Mouse (Mus musculus) heart, embryonic 11.5 days (tissue): ENCODE measurements around the gene Gdi2. TPM values are rescaled to one million over a fixed set of nuclear protein-coding genes. Genes with fewer than 3 reads are reported as not detected.

Experiments
- ATAC-seq: fragments of 200-750 bp; cut with Nextera tagmentation; replicated peaks from 2 replicates; pipeline ENCODE4 v1.8.0; 2017; ENCODE audit warnings: moderate library complexity; ENCODE audit not compliant: insufficient number of reproducible peaks, low FRiP score, low TSS enrichment
- H3K27ac ChIP-seq: fragments of 300-500 bp; sonication (generic); 2 replicates; pipeline ENCODE4 v1.5.1; 2014; ENCODE audit warnings: mild to moderate bottlenecking, low read depth, low read length
- H3K27me3 ChIP-seq: fragments of 300-500 bp; sonication (generic); 2 replicates; pipeline ENCODE4 v1.6.1; 2014; ENCODE audit warnings: mild to moderate bottlenecking, low read length, mixed read lengths; ENCODE audit not compliant: control insufficient read depth, insufficient read depth
- H3K36me3 ChIP-seq: fragments of 300-500 bp; sonication (generic); 2 replicates; pipeline ENCODE4 v1.6.1; 2014; ENCODE audit warnings: mild to moderate bottlenecking, low read length, moderate library complexity, mixed read lengths; ENCODE audit not compliant: control insufficient read depth, insufficient read depth
- H3K4me1 ChIP-seq: fragments of 300-500 bp; sonication (generic); 2 replicates; pipeline ENCODE4 v1.6.1; 2014; ENCODE audit warnings: low read length; ENCODE audit not compliant: control insufficient read depth, insufficient read depth
- H3K4me2 ChIP-seq: fragments of 300-500 bp; sonication (generic); 2 replicates; pipeline ENCODE4 v1.6.1; 2014; ENCODE audit warnings: mild to moderate bottlenecking, moderate library complexity
- H3K4me3 ChIP-seq: fragments of 300-500 bp; sonication (generic); 2 replicates; pipeline ENCODE4 v1.5.1; 2014; ENCODE audit warnings: low read depth, low read length
- H3K9ac ChIP-seq: fragments of 300-500 bp; sonication (generic); 2 replicates; pipeline ENCODE4 v1.6.1; 2014; ENCODE audit warnings: mild to moderate bottlenecking, low read depth, low read length, moderate library complexity
- H3K9me3 ChIP-seq: fragments of 300-500 bp; sonication (generic); replicated peaks from 2 replicates; pipeline ENCODE4 v1.6.1; 2016; ENCODE audit warnings: low read length; ENCODE audit not compliant: control insufficient read depth
- WGBS: fragments of 180-500 bp; shearing (Covaris S2); extraction: QIAGEN DNeasy Blood & Tissue Kit; methylation state at CpG from one replicate; pipeline ENCODE4 v1.1.7; 2014; ENCODE audit not compliant: insufficient replicate concordance; 5-methylcytosine and 5-hydroxymethylcytosine counted together
- polyA plus RNA-seq: library from polyadenylated mRNA; unstranded; fragments of >200 nt; fragmentation: Nextera tagmentation; extraction: Ambion mirVana; gene quantifications from 2 replicates; pipeline ENCODE4 v1.2.1, GENCODE M21; 2014

Gdi2 gene
- polyA plus RNA-seq, 1 experiment from 2014 or later, result 370 TPM

GRCm38 (mm10) chr13:3590789-3591188 lies 52.9 kb downstream of the Gdi2 start:
- H3K27ac ChIP-seq, result no peak overlapping the region
- no peaks in the 10 kb centered on the region for H3K27me3 ChIP-seq
- H3K4me3 ChIP-seq, result no peak overlapping the region
- H3K36me3 ChIP-seq, result peaks cover 24% of the 10 kb centered on the region; the same call in 1 of the 2 replicates
- no peaks in the 10 kb centered on the region for H3K4me1 ChIP-seq
- H3K9me3 ChIP-seq, result no peaks in the 10 kb centered on the region
- no peak overlapping the region for H3K9ac ChIP-seq
- ATAC-seq, result no peak
- H3K4me2 ChIP-seq, result no peak overlapping the region
- WGBS, result 90% methylated on average over 3 of the region's 3 CpGs

GRCm38 (mm10) chr13:3594311-3594710 lies 56.4 kb downstream of the Gdi2 start:
- Histone ChIP-seq H3K36me3 (peaks cover 18% of the 10 kb centered on the region), H3K9me3 (no peaks in the 10 kb centered on the region), H3K27ac (no peak overlapping the region), H3K27me3 (no peaks in the 10 kb centered on the region), H3K4me1 (no peaks in the 10 kb centered on the region), H3K9ac (no peak overlapping the region), H3K4me3 (no peak overlapping the region), H3K4me2 (no peak overlapping the region)
- 93% methylated on average over 1 of the region's 1 CpGs for WGBS
- no peak for ATAC-seq

GRCm38 (mm10) chr13:3596232-3596631 lies 58.4 kb downstream of the Gdi2 start:
- no peak overlapping the region for H3K4me3 ChIP-seq
- 91% methylated on average over 6 of the region's 6 CpGs for WGBS
- ATAC-seq, result no peak
- no peak overlapping the region for H3K9ac ChIP-seq
- H3K4me1 ChIP-seq, result no peaks in the 10 kb centered on the region
- no peak overlapping the region for H3K4me2 ChIP-seq
- H3K9me3 ChIP-seq, result no peaks in the 10 kb centered on the region
- H3K36me3 ChIP-seq, result peaks cover 12% of the 10 kb centered on the region
- H3K27me3 ChIP-seq, result no peaks in the 10 kb centered on the region
- no peak overlapping the region for H3K27ac ChIP-seq

GRCm38 (mm10) chr13:3609780-3610117 lies 71.9 kb downstream of the Gdi2 start:
- H3K9me3 ChIP-seq, result no peaks in the 10 kb centered on the region
- 21% methylated on average over 8 of the region's 8 CpGs for WGBS

GRCm38 (mm10) chr13:3610118-3610794 lies 72.4 kb downstream of the Gdi2 start:
- Histone ChIP-seq H3K9me3 (no peaks in the 10 kb centered on the region), H3K4me3 (peak overlapping the region; percentile 97), H3K4me2 (peak overlapping the region; percentile 73), H3K9ac (peak overlapping the region; percentile 88), H3K4me1 (no peaks in the 10 kb centered on the region), H3K27ac (peak overlapping the region; percentile 96), H3K36me3 (no peaks in the 10 kb centered on the region), H3K27me3 (no peaks in the 10 kb centered on the region)
- WGBS, result under 1% methylated on average over 46 of the region's 50 CpGs
- peak; percentile 37 for ATAC-seq

More at GRCm38 (mm10) chr13:3609780-3610117, 71.9 kb downstream of the Gdi2 start:
- no peaks in the 10 kb centered on the region for H3K36me3 ChIP-seq
- no peak overlapping the region for H3K27ac ChIP-seq
- ATAC-seq, result no peak; the same call in 1 of the 2 replicates
- peak overlapping the region; percentile 88 for H3K9ac ChIP-seq
- H3K4me1 ChIP-seq, result no peaks in the 10 kb centered on the region
- no peaks in the 10 kb centered on the region for H3K27me3 ChIP-seq
- peak overlapping the region; percentile 73 for H3K4me2 ChIP-seq
- H3K4me3 ChIP-seq, result peak overlapping the region; percentile 97

GRCm38 (mm10) chr13:3610795-3611438 lies 73.1 kb downstream of the Gdi2 start, which contains the start of gene Fam208b:
TSS of gene Fam208b (minus strand) at chr13:3611108.
- Histone ChIP-seq H3K4me3 (peak within 1 kb of the TSS; percentile 97), H3K36me3 (no peaks in the 10 kb centered on the region), H3K9me3 (no peaks in the 10 kb centered on the region), H3K4me2 (peak within 1 kb of the TSS; percentile 73), H3K27ac (peak within 1 kb of the TSS; percentile 96), H3K4me1 (no peaks in the 10 kb centered on the region), H3K9ac (peak within 1 kb of the TSS; percentile 88), H3K27me3 (no peaks in the 10 kb centered on the region)
- peak; percentile 100 for ATAC-seq
- WGBS, result under 1% methylated on average over 57 of the region's 58 CpGs

Other genes starting within 250 kb of the Gdi2 start
- gene Fam208b, start 73.0 kb downstream of the Gdi2 start, polyA plus RNA-seq, result 14.0 and 16.0 TPM in 2 replicates
- 5.1 and 5.3 TPM in 2 replicates for gene Asb13, start 96.0 kb downstream of the Gdi2 start, polyA plus RNA-seq